Mouse (Mus musculus) heart, embryonic 10.5 days (tissue): Measurements from ENCODE around the gene AF067061. TPM values are rescaled to one million over a fixed set of nuclear protein-coding genes. Genes with fewer than 3 reads are reported as not detected.
"Not testable (repeated sequence)": the region's sequence is repeated elsewhere in the genome, so short reads cannot be mapped to it uniquely, and the experiment has no call there.

Experiments
- DNase-seq: peaks from one replicate; pipeline ENCODE4 v3.0.0-alpha.2; 2017; ENCODE audit warnings: low spot score
- H3K27ac ChIP-seq: fragments of 300-500 bp; sonication (generic); 2 replicates; pipeline ENCODE4 v1.5.1; 2016; ENCODE audit warnings: mild to moderate bottlenecking
- H3K27me3 ChIP-seq: fragments of 300-500 bp; sonication (generic); 2 replicates; pipeline ENCODE4 v1.6.1; 2016; ENCODE audit warnings: mild to moderate bottlenecking; ENCODE audit not compliant: poor library complexity, insufficient read depth, severe bottlenecking
- H3K36me3 ChIP-seq: fragments of 300-500 bp; sonication (generic); 2 replicates; pipeline ENCODE4 v1.6.1; 2016; ENCODE audit warnings: mild to moderate bottlenecking, moderate library complexity
- H3K4me1 ChIP-seq: fragments of 300-500 bp; sonication (generic); 2 replicates; pipeline ENCODE4 v1.6.1; 2016; ENCODE audit warnings: mild to moderate bottlenecking
- H3K4me3 ChIP-seq: fragments of 300-500 bp; sonication (generic); 2 replicates; pipeline ENCODE4 v1.5.1; 2016; ENCODE audit warnings: mild to moderate bottlenecking, moderate library complexity
- H3K9me3 ChIP-seq: fragments of 300-500 bp; sonication (generic); 2 replicates; pipeline ENCODE4 v1.6.1; 2016; ENCODE audit warnings: mild to moderate bottlenecking, moderate library complexity
- WGBS: fragments of 180-500 bp; shearing (Covaris S2); methylation state at CpG from one replicate; pipeline ENCODE4 v1.1.7; 2016; 5-methylcytosine and 5-hydroxymethylcytosine counted together
- polyA plus RNA-seq: library from polyadenylated mRNA; unstranded; fragments of >200 nt; fragmentation: Nextera tagmentation; extraction: Ambion mirVana; gene quantifications from 2 replicates; pipeline ENCODE4 v1.2.1, GENCODE M21; 2016

Gene AF067061
- polyA plus RNA-seq = not detected in 2 replicates

- not testable (repeated sequence) for H3K4me1 ChIP-seq, H3K27me3 ChIP-seq, DNase-seq, H3K36me3 ChIP-seq, H3K9me3 ChIP-seq, H3K27ac ChIP-seq, H3K4me3 ChIP-seq
- WGBS = 81% methylated on average over 2 of the region's 2 CpGs
These were observed at the start of gene AF067061 for GRCm38 (mm10) chr13:120262870-120263269. Gene AF067061 (plus strand): TSS chr13:120263114.

- H3K27ac ChIP-seq, H3K4me3 ChIP-seq, H3K9me3 ChIP-seq, H3K27me3 ChIP-seq, H3K36me3 ChIP-seq, DNase-seq, H3K4me1 ChIP-seq: not testable (repeated sequence)
- no CpG with 5 or more reads among the region's 2 CpGs for WGBS
These were observed 47.1 kb upstream of the AF067061 start, which contains the start of gene Gm21762 for GRCm38 (mm10) chr13:120215847-120216246. Gene Gm21762 (minus strand): TSS chr13:120215947.

- H3K9me3 ChIP-seq, H3K27ac ChIP-seq, DNase-seq, H3K36me3 ChIP-seq, H3K27me3 ChIP-seq, H3K4me3 ChIP-seq, H3K4me1 ChIP-seq: not testable (repeated sequence)
- 91% methylated on average over 5 of the region's 5 CpGs for WGBS
These were observed 42.0 kb upstream of the AF067061 start for GRCm38 (mm10) chr13:120220922-120221321.

- H3K27me3 ChIP-seq, H3K27ac ChIP-seq, H3K4me3 ChIP-seq, H3K36me3 ChIP-seq, DNase-seq, H3K4me1 ChIP-seq, H3K9me3 ChIP-seq: not testable (repeated sequence)
- WGBS = 88% methylated on average over 16 of the region's 25 CpGs
These were observed 39.8 kb upstream of the AF067061 start for GRCm38 (mm10) chr13:120223012-120223659.

- not testable (repeated sequence) for H3K4me3 ChIP-seq, H3K36me3 ChIP-seq, DNase-seq, H3K9me3 ChIP-seq, H3K4me1 ChIP-seq, H3K27me3 ChIP-seq, H3K27ac ChIP-seq
- 94% methylated on average over 17 of the region's 17 CpGs for WGBS
These were observed 31.1 kb upstream of the AF067061 start for GRCm38 (mm10) chr13:120231798-120232197.

GRCm38 (mm10) chr13:120232447-120233049 lies 30.4 kb upstream of the AF067061 start:
- H3K36me3 ChIP-seq, H3K4me1 ChIP-seq, H3K4me3 ChIP-seq, H3K9me3 ChIP-seq, H3K27me3 ChIP-seq, H3K27ac ChIP-seq, DNase-seq: not testable (repeated sequence)
- WGBS = 72% methylated on average over 13 of the region's 25 CpGs

GRCm38 (mm10) chr13:120238811-120239210 lies 24.1 kb upstream of the AF067061 start, which contains the start of gene Gm21731:
Gene Gm21731 (plus strand): TSS chr13:120239111.
- H3K36me3 ChIP-seq, DNase-seq, H3K4me3 ChIP-seq, H3K9me3 ChIP-seq, H3K27ac ChIP-seq, H3K4me1 ChIP-seq, H3K27me3 ChIP-seq: not testable (repeated sequence)

- not testable (repeated sequence) for H3K4me3 ChIP-seq, H3K4me1 ChIP-seq, H3K27me3 ChIP-seq, DNase-seq, H3K27ac ChIP-seq, H3K9me3 ChIP-seq, H3K36me3 ChIP-seq
- 73% methylated on average over 2 of the region's 3 CpGs for WGBS
These were observed 11.5 kb upstream of the AF067061 start for GRCm38 (mm10) chr13:120251208-120251924.

GRCm38 (mm10) chr13:120258817-120259658 lies 3.9 kb upstream of the AF067061 start:
- not testable (repeated sequence) for H3K9me3 ChIP-seq, H3K27ac ChIP-seq, H3K4me3 ChIP-seq, H3K36me3 ChIP-seq, DNase-seq, H3K27me3 ChIP-seq, H3K4me1 ChIP-seq
- WGBS = 71% methylated on average over 3 of the region's 3 CpGs

- not testable (repeated sequence) for H3K4me1 ChIP-seq
- whole genome bisulfite sequencing = 65% methylated on average over 3 of the region's 3 CpGs
These were observed 3.2 kb upstream of the AF067061 start for GRCm38 (mm10) chr13:120259718-120260117.

GRCm38 (mm10) chr13:120277837-120278236 lies 14.9 kb downstream of the AF067061 start:
- H3K4me1 ChIP-seq, DNase-seq, H3K9me3 ChIP-seq, H3K27me3 ChIP-seq, H3K4me3 ChIP-seq, H3K36me3 ChIP-seq, H3K27ac ChIP-seq: not testable (repeated sequence)
- 22% methylated on average over 2 of the region's 2 CpGs for WGBS

More at GRCm38 (mm10) chr13:120259718-120260117, 3.2 kb upstream of the AF067061 start:
- H3K9me3 ChIP-seq, H3K36me3 ChIP-seq, H3K27me3 ChIP-seq, H3K27ac ChIP-seq, DNase-seq, H3K4me3 ChIP-seq: not testable (repeated sequence)

GRCm38 (mm10) chr13:120278784-120279183 lies 15.9 kb downstream of the AF067061 start:
- DNase-seq = no peak
- WGBS = 87% methylated on average over 9 of the region's 9 CpGs
- H3K4me1 ChIP-seq = no peaks in the 10 kb centered on the region

More at GRCm38 (mm10) chr13:120278784-120279183, 15.9 kb downstream of the AF067061 start:
- Histone ChIP-seq H3K4me3 (no peak overlapping the region), H3K36me3 (no peaks in the 10 kb centered on the region), H3K27me3 (no peaks in the 10 kb centered on the region), H3K9me3 (no peaks in the 10 kb centered on the region), H3K27ac (no peak overlapping the region)
